Mouse (Mus musculus): ENCODE results near the gene Ddit4l. TPM values are rescaled to one million over a fixed set of nuclear protein-coding genes. Genes with fewer than 3 reads are reported as not detected.

Ddit4l gene
- polyA plus RNA-seq (2017; shearing (Covaris generic)), result not detected

GRCm38 (mm10) chr3:137621312-137621711 is at the start of gene Ddit4l:
Gene Ddit4l, plus strand, starts transcription at chr3:137621612.

GRCm38 (mm10) chr3:137671224-137671623 is 49.8 kb downstream of the Ddit4l start, which contains the start of gene Gm21962:
Gene Gm21962, plus strand, starts transcription at chr3:137671524.

Other genes starting within 250 kb of the Ddit4l start
- not detected for gene Gm21962, start 49.9 kb downstream of the Ddit4l start, polyA plus RNA-seq (2017; shearing (Covaris generic))
- 1,137 TPM for gene H2afz, start 242.9 kb downstream of the Ddit4l start, polyA plus RNA-seq (2017; shearing (Covaris generic))
- gene Dnajb14, start 246.1 kb downstream of the Ddit4l start, polyA plus RNA-seq (2017; shearing (Covaris generic)), result 4.6 TPM